Mouse (Mus musculus) midbrain, embryonic 14.5 days (tissue): ENCODE results near the gene Taar7b. TPM values are rescaled to one million over a fixed set of nuclear protein-coding genes. Genes with fewer than 3 reads are reported as not detected.

Experiments
- ATAC-seq: fragments of 200-750 bp; cut with Nextera tagmentation; 2 replicates; pipeline ENCODE4 v1.8.0; 2017; ENCODE audit warnings: moderate number of reproducible peaks, moderate library complexity; ENCODE audit not compliant: low FRiP score, low TSS enrichment
- DNase-seq: peaks from one replicate; pipeline ENCODE4 v3.0.0-alpha.2; 2015
- H3K27ac ChIP-seq: fragments of 300-500 bp; sonication (generic); replicated peaks from 2 replicates; pipeline ENCODE4 v1.5.1; 2014; ENCODE audit warnings: mild to moderate bottlenecking, low read depth, low read length, moderate library complexity
- H3K27me3 ChIP-seq: fragments of 300-500 bp; sonication (generic); 2 replicates; pipeline ENCODE4 v1.6.1; 2014; ENCODE audit warnings: low read length, control low read depth, mixed read lengths; ENCODE audit not compliant: control insufficient read depth, insufficient read depth
- H3K36me3 ChIP-seq: fragments of 300-500 bp; sonication (generic); 2 replicates; pipeline ENCODE4 v1.6.1; 2014; ENCODE audit warnings: low read length, control low read depth; ENCODE audit not compliant: control insufficient read depth, insufficient read depth
- H3K4me1 ChIP-seq: fragments of 300-500 bp; sonication (generic); 2 replicates; pipeline ENCODE4 v1.6.1; 2014; ENCODE audit warnings: mild to moderate bottlenecking, antibody characterized with exemption, low read length, control low read depth; ENCODE audit not compliant: control insufficient read depth, insufficient read depth
- H3K4me2 ChIP-seq: fragments of 300-500 bp; sonication (generic); 2 replicates; pipeline ENCODE4 v1.6.1; 2014; ENCODE audit warnings: mild to moderate bottlenecking, low read length, moderate library complexity
- H3K4me3 ChIP-seq: fragments of 300-500 bp; sonication (generic); replicated peaks from 2 replicates; pipeline ENCODE4 v1.5.1; 2014; ENCODE audit warnings: low read depth, low read length
- H3K9ac ChIP-seq: fragments of 300-500 bp; sonication (generic); replicated peaks from 2 replicates; pipeline ENCODE4 v1.6.1; 2014; ENCODE audit warnings: mild to moderate bottlenecking, low read length, moderate library complexity
- H3K9me3 ChIP-seq: fragments of 300-500 bp; sonication (generic); 2 replicates; pipeline ENCODE4 v1.6.1; 2016; ENCODE audit warnings: low read length, control low read depth, mixed read lengths; ENCODE audit not compliant: control insufficient read depth
- WGBS: fragments of 180-500 bp; shearing (Covaris S2); extraction: QIAGEN DNeasy Blood & Tissue Kit; methylation state at CpG from one replicate; pipeline ENCODE4 v1.1.7; 2014; 5-methylcytosine and 5-hydroxymethylcytosine counted together
- polyA plus RNA-seq: library from polyadenylated mRNA; unstranded; fragments of >200 nt; fragmentation: Nextera tagmentation; extraction: Ambion mirVana; gene quantifications from 2 replicates; pipeline ENCODE4 v1.2.1, GENCODE M21; 2014

The Taar7b gene
- polyA plus RNA-seq, result not detected in 2 replicates

GRCm38 (mm10) chr10:23999639-24000038 is at the start of gene Taar7b:
Gene Taar7b (plus strand): TSS chr10:23999939.
- DNase-seq (no peak), ATAC-seq (no peak)
- Histone ChIP-seq H3K9ac (no peak within 1 kb of the TSS), H3K27ac (no peak within 1 kb of the TSS), H3K36me3 (no peaks in the 10 kb centered on the region), H3K4me1 (no peaks in the 10 kb centered on the region), H3K9me3 (no peaks in the 10 kb centered on the region), H3K4me3 (no peak within 1 kb of the TSS), H3K4me2 (no peak within 1 kb of the TSS), H3K27me3 (no peaks in the 10 kb centered on the region)
- 93% methylated on average over 1 of the region's 1 CpGs for WGBS

GRCm38 (mm10) chr10:23951714-23952113 is 48.0 kb upstream of the Taar7b start:
- no peak for ATAC-seq
- H3K36me3 ChIP-seq, result no peaks in the 10 kb centered on the region
- H3K4me1 ChIP-seq, result no peaks in the 10 kb centered on the region
- no peaks in the 10 kb centered on the region for H3K27me3 ChIP-seq
- H3K4me2 ChIP-seq, result no peak overlapping the region
- DNase-seq, result no peak
- H3K9ac ChIP-seq, result no peak overlapping the region
- H3K27ac ChIP-seq, result no peak overlapping the region
- H3K4me3 ChIP-seq, result no peak overlapping the region
- H3K9me3 ChIP-seq, result no peaks in the 10 kb centered on the region
- 94% methylated on average over 6 of the region's 6 CpGs for WGBS

GRCm38 (mm10) chr10:23959071-23959470 is 40.7 kb upstream of the Taar7b start:
- no peaks in the 10 kb centered on the region for H3K27me3 ChIP-seq
- H3K4me1 ChIP-seq, result no peaks in the 10 kb centered on the region
- DNase-seq (no peak), ATAC-seq (no peak)
- no peak overlapping the region for H3K4me2 ChIP-seq
- H3K4me3 ChIP-seq, result no peak overlapping the region
- no peaks in the 10 kb centered on the region for H3K9me3 ChIP-seq
- no peak overlapping the region for H3K9ac ChIP-seq
- H3K27ac ChIP-seq, result no peak overlapping the region
- no peaks in the 10 kb centered on the region for H3K36me3 ChIP-seq
- WGBS, result 71% methylated on average over 3 of the region's 3 CpGs

- Histone ChIP-seq H3K27me3 (no peaks in the 10 kb centered on the region), H3K9me3 (no peaks in the 10 kb centered on the region), H3K4me2 (no peak within 1 kb of the TSS), H3K4me1 (no peaks in the 10 kb centered on the region), H3K27ac (no peak within 1 kb of the TSS), H3K36me3 (no peaks in the 10 kb centered on the region), H3K4me3 (no peak within 1 kb of the TSS), H3K9ac (no peak within 1 kb of the TSS)
- WGBS, result 96% methylated on average over 13 of the region's 13 CpGs
- ATAC-seq, result no peak
- DNase-seq, result no peak
Measured at GRCm38 (mm10) chr10:23960444-23960915, 39.3 kb upstream of the Taar7b start, which contains the start of gene Taar4. Gene Taar4 (plus strand): TSS chr10:23960494.

GRCm38 (mm10) chr10:23963444-23963843 is 36.3 kb upstream of the Taar7b start:
- WGBS, result 51% methylated on average over 3 of the region's 3 CpGs
- no peak overlapping the region for H3K4me3 ChIP-seq
- DNase-seq, result peak; percentile 19
- no peaks in the 10 kb centered on the region for H3K27me3 ChIP-seq
- H3K4me1 ChIP-seq, result no peaks in the 10 kb centered on the region
- H3K9ac ChIP-seq, result no peak overlapping the region
- H3K4me2 ChIP-seq, result no peak overlapping the region
- no peaks in the 10 kb centered on the region for H3K36me3 ChIP-seq
- H3K9me3 ChIP-seq, result no peaks in the 10 kb centered on the region
- no peak overlapping the region for H3K27ac ChIP-seq
- ATAC-seq, result no peak

- Histone ChIP-seq H3K9me3 (no peaks in the 10 kb centered on the region), H3K4me3 (no peak overlapping the region), H3K27me3 (no peaks in the 10 kb centered on the region), H3K9ac (no peak overlapping the region), H3K4me2 (no peak overlapping the region), H3K4me1 (no peaks in the 10 kb centered on the region), H3K36me3 (no peaks in the 10 kb centered on the region), H3K27ac (no peak overlapping the region)
- ATAC-seq, result no peak
- DNase-seq, result no peak
- 92% methylated on average over 6 of the region's 6 CpGs for WGBS
Measured at GRCm38 (mm10) chr10:23964921-23965610, 34.7 kb upstream of the Taar7b start.

- ATAC-seq, result no peak
Measured at GRCm38 (mm10) chr10:23970656-23971165, 29.0 kb upstream of the Taar7b start, which contains the start of gene Taar5. Gene Taar5 (plus strand): TSS chr10:23970706.

GRCm38 (mm10) chr10:23971256-23971655 is 28.5 kb upstream of the Taar7b start:
- Histone ChIP-seq H3K27me3 (no peaks in the 10 kb centered on the region), H3K9me3 (no peaks in the 10 kb centered on the region), H3K36me3 (no peaks in the 10 kb centered on the region), H3K4me2 (no peak overlapping the region), H3K4me3 (no peak overlapping the region), H3K4me1 (no peaks in the 10 kb centered on the region), H3K9ac (no peak overlapping the region), H3K27ac (no peak overlapping the region)
- DNase-seq (no peak), ATAC-seq (no peak)
- 71% methylated on average over 5 of the region's 5 CpGs for WGBS

More at GRCm38 (mm10) chr10:23970656-23971165, 29.0 kb upstream of the Taar7b start, which contains the start of gene Taar5:
- H3K4me3 ChIP-seq, result no peak within 1 kb of the TSS
- H3K36me3 ChIP-seq, result no peaks in the 10 kb centered on the region
- no peak for DNase-seq
- H3K27ac ChIP-seq, result no peak within 1 kb of the TSS
- no peak within 1 kb of the TSS for H3K4me2 ChIP-seq
- 91% methylated on average over 11 of the region's 11 CpGs for WGBS
- no peak within 1 kb of the TSS for H3K9ac ChIP-seq
- no peaks in the 10 kb centered on the region for H3K27me3 ChIP-seq
- no peaks in the 10 kb centered on the region for H3K4me1 ChIP-seq
- no peaks in the 10 kb centered on the region for H3K9me3 ChIP-seq

GRCm38 (mm10) chr10:23977958-23978357 is 21.8 kb upstream of the Taar7b start:
- DNase-seq (no peak), ATAC-seq (no peak)
- H3K9ac ChIP-seq, result no peak overlapping the region
- H3K4me2 ChIP-seq, result no peak overlapping the region
- H3K36me3 ChIP-seq, result no peaks in the 10 kb centered on the region
- WGBS, result 39% methylated on average over 4 of the region's 4 CpGs
- H3K27ac ChIP-seq, result no peak overlapping the region
- H3K9me3 ChIP-seq, result no peaks in the 10 kb centered on the region
- H3K4me1 ChIP-seq, result no peaks in the 10 kb centered on the region
- H3K4me3 ChIP-seq, result no peak overlapping the region
- H3K27me3 ChIP-seq, result no peaks in the 10 kb centered on the region
